Comparison of ENCODE assay signal across 11 mouse cellular contexts in the genomic region with DNA sequence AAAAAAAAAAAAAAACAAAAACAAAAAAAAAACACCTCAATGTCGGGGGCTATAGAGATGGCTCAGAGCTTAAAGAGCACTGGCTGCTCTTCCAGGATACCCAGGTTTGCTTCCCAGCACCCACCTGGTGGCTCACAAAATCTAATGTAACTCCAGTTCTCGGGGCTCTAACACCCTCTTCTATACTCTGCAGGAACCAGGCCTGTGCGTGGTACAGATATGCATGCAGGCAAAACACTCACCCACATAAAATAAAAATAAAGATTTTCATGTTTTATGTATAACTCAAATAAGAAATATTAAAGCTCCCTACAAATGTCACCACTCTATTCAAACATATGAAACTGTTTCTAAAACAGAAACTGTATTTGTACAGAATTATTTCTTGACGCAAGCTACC.
"Had no signal": no experiment of that assay in that cellular context is flagged by ENCODE, and none has a peak within 500 bp of the region (broad histone marks: within the 10 kb centered on the region; RNA-seq: fewer than 3 reads in every experiment).

No protein-coding gene starts in this region.

- ATAC-seq: liver, postnatal 0 days; lung, postnatal 0 days; midbrain, embryonic 13.5 days; midbrain, embryonic 15.5 days had no signal

- DNase-seq: liver, embryonic 13.5 days; liver, postnatal 0 days; lung, adult 2 months; lung, postnatal 14 days; lung, postnatal 36 days; thymus, adult 18-20 months; thymus, postnatal 14 days; thymus, postnatal 36 days had no signal
